Mouse (Mus musculus): Measurements from ENCODE around the gene Col4a3bp. TPM values are rescaled to one million over a fixed set of nuclear protein-coding genes. Genes with fewer than 3 reads are reported as not detected.

The Col4a3bp gene
- total RNA-seq, 2 experiments from 2014 or later = 70.6 to 71.3 TPM

- peak in 1 of 2 experiments; percentile 10 for DNase-seq
Measured at GRCm38 (mm10) chr13:96542901-96543891, 778 bp downstream of the Col4a3bp start.

- DNase-seq = no peak
Measured at GRCm38 (mm10) chr13:96544506-96544905, 2.1 kb downstream of the Col4a3bp start.

GRCm38 (mm10) chr13:96547250-96547649 is 4.8 kb downstream of the Col4a3bp start:
- DNase-seq = no peak

GRCm38 (mm10) chr13:96547941-96548340 is 5.5 kb downstream of the Col4a3bp start:
- no peak for DNase-seq

- no peak for DNase-seq
Measured at GRCm38 (mm10) chr13:96555099-96555498, 12.7 kb downstream of the Col4a3bp start.

- no peak for DNase-seq
Measured at GRCm38 (mm10) chr13:96567977-96568376, 25.6 kb downstream of the Col4a3bp start.

- DNase-seq = no peak
Measured at GRCm38 (mm10) chr13:96570313-96571015, 28.0 kb downstream of the Col4a3bp start.

- no peak for DNase-seq
Measured at GRCm38 (mm10) chr13:96571016-96571361, 28.6 kb downstream of the Col4a3bp start.

- DNase-seq = no peak
Measured at GRCm38 (mm10) chr13:96574170-96574569, 31.8 kb downstream of the Col4a3bp start.

GRCm38 (mm10) chr13:96579104-96579503 is 36.7 kb downstream of the Col4a3bp start:
- no peak for DNase-seq

- no peak for DNase-seq
Measured at GRCm38 (mm10) chr13:96579979-96580378, 37.6 kb downstream of the Col4a3bp start.

GRCm38 (mm10) chr13:96584201-96584600 is 41.8 kb downstream of the Col4a3bp start:
- DNase-seq = no peak

- DNase-seq = no peak
Measured at GRCm38 (mm10) chr13:96586540-96586939, 44.1 kb downstream of the Col4a3bp start.

- DNase-seq = no peak
Measured at GRCm38 (mm10) chr13:96588642-96589041, 46.2 kb downstream of the Col4a3bp start.

- DNase-seq = no peak
Measured at GRCm38 (mm10) chr13:96593621-96594020, 51.2 kb downstream of the Col4a3bp start.

GRCm38 (mm10) chr13:96594070-96594469 is 51.7 kb downstream of the Col4a3bp start:
- DNase-seq = no peak

GRCm38 (mm10) chr13:96599182-96599581 is 56.8 kb downstream of the Col4a3bp start:
- DNase-seq = no peak

GRCm38 (mm10) chr13:96604242-96604641 is 61.8 kb downstream of the Col4a3bp start:
- no peak for DNase-seq

- DNase-seq = no peak
Measured at GRCm38 (mm10) chr13:96614615-96615014, 72.2 kb downstream of the Col4a3bp start.

GRCm38 (mm10) chr13:96620891-96621290 is 78.5 kb downstream of the Col4a3bp start:
- DNase-seq = no peak

- DNase-seq = no peak
Measured at GRCm38 (mm10) chr13:96630396-96630795, 88.0 kb downstream of the Col4a3bp start.

- DNase-seq = no peak
Measured at GRCm38 (mm10) chr13:96644168-96644567, 101.8 kb downstream of the Col4a3bp start.

- DNase-seq = no peak
Measured at GRCm38 (mm10) chr13:96645822-96646221, 103.4 kb downstream of the Col4a3bp start.

All from layer of hippocampus, postnatal 36 days (tissue).